In the genomic region with DNA sequence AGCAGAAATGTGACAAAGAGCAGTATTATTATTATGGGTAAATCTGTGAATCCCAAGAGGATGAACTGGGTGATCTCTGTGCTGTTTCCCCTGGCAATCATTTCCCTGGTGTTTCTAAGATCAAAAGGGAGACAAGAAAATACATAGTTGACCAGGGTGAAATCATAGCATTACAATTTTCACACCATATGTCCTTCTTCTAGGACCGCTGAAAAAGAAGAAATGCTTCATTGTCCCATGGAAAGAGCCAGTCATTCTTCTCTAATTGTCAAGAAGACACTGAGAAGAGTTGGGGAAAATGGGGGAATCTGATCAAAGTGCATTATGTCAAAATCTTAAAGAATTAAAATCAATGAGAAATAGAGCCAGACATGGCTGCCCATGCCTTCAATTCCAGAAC, we compare ENCODE assay signal across 12 mouse cellular contexts.
"Had no signal": no experiment of that assay in that cellular context is flagged by ENCODE, and none has a peak within 500 bp of the region (broad histone marks: within the 10 kb centered on the region; RNA-seq: fewer than 3 reads in every experiment).

Gene Olfr262 (minus strand): TSS at position 101 of the 400 bp plus-strand sequence.

- DNase-seq: retina, postnatal 1 day; right cerebral cortex, adult 18-20 months; right cerebral cortex, postnatal 14 days; right cerebral cortex, postnatal 25 days; right cerebral cortex, postnatal 4 days; spleen, adult 18-20 months; thymus, adult 18-20 months; thymus, adult 2 months; thymus, postnatal 14 days; thymus, postnatal 25 days; thymus, postnatal 36 days; thymus, postnatal 4 days had no signal
